Mouse (Mus musculus) neutrophil, adult 83 days (primary cell): ENCODE measurements around the gene Zfp978. TPM values are rescaled to one million over a fixed set of nuclear protein-coding genes. Genes with fewer than 3 reads are reported as not detected.

Experiments
- total RNA-seq, 2 experiments: library from RNA; stranded (reverse); gene quantifications; one replicate each; pipeline ENCODE4 v1.2.4; 2023

The Zfp978 gene
- total RNA-seq = not detected

DNA sequence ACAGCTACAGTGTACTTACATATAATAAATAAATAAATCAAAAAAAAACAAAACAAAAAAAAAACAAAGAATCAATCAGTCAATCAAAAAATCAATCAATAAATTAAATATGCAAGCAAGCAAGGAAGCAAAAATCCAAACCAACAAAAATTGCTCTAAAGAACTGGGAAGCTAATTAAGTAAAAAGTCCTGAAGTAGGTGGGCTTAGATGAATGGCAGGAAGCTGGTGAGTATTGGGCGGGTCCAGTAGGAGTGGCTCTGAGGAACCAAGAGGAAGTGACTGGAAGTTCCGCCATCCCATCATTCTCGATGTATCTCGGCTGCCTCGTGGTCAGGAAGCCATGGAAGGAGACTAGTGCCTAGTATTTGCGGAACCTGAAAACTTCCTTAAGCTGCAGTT, at the start of gene Zfp978:
Gene Zfp978, plus strand, starts transcription at position 301 of the 400 bp plus-strand sequence.

Other genes with a start within 250 kb of the Zfp978 start
- 10 to 100 TPM in 1 of 2 experiments, 1 to 10 TPM in 1; 8.5 to 11.7 TPM for gene Zfp991, start 229.3 kb upstream of the Zfp978 start, total RNA-seq
- not detected for gene Zfp988, start 55.6 kb upstream of the Zfp978 start, total RNA-seq
- 1 to 10 TPM in 1 of 2 experiments, under 1 TPM in 1; 0.66 to 1.6 TPM for gene Zfp982, start 131.1 kb downstream of the Zfp978 start, total RNA-seq
- gene Gm16503, start 178.9 kb downstream of the Zfp978 start, total RNA-seq = under 1 TPM in 1 of 2 experiments, not detected in 1; 0.11 TPM
- gene Zfp985, start 192.0 kb downstream of the Zfp978 start, total RNA-seq = not detected